Comparison of ENCODE assay signal across 8 mouse cellular contexts in genomic region chr9:120581941-120582618, GRCm38 (mm10). TPM values are rescaled to one million over a fixed set of nuclear protein-coding genes. Genes with fewer than 3 reads are reported as not detected.
A peak's percentile ranks its signal among the peaks of the same experiment; 100 is the strongest.
DNase-seq lines count a peak whose midpoint lies in the region; ATAC-seq lines count a peak whose summit lies in the region.

No protein-coding gene starts in this region.

- no peaks in the 10 kb centered on the region for H3K36me3 ChIP-seq in heart, embryonic 16.5 days (ENCODE audit: control insufficient read depth, insufficient read depth)

- peak overlapping the region; percentile 80 for H3K9ac ChIP-seq in heart, embryonic 16.5 days (ENCODE audit: low read length)

- H3K4me3 ChIP-seq in heart, embryonic 16.5 days (ENCODE audit: low read length), result peak overlapping the region; percentile 58

- 16% methylated on average over 21 of the region's 21 CpGs for WGBS in heart, embryonic 16.5 days

- H3K27me3 ChIP-seq in heart, embryonic 16.5 days (ENCODE audit: control insufficient read depth, insufficient read depth, low read length), result no peaks in the 10 kb centered on the region

- peak overlapping the region; percentile 90 for H3K4me2 ChIP-seq in heart, embryonic 16.5 days (ENCODE audit: low read depth, low read length)

- DNase-seq in urinary bladder, postnatal 36 days (ENCODE audit: low spot score in 2 of 2), result peak; percentile 37 to 58
- no peak for DNase-seq in urinary bladder, postnatal 25 days (ENCODE audit: low spot score)
- peak; percentile 75 for DNase-seq in kidney, postnatal 14 days
- DNase-seq in lung, postnatal 4 days, result peak; percentile 61 to 67
- peak; percentile 28 for DNase-seq in spleen, adult 12 weeks (ENCODE audit: low spot score)
- no peak for DNase-seq in layer of hippocampus, adult 9-11 months

- H3K27ac ChIP-seq in heart, embryonic 16.5 days (ENCODE audit: low read length), result peak overlapping the region; percentile 74

- H3K9me3 ChIP-seq in heart, embryonic 16.5 days (replicated peaks; ENCODE audit: control insufficient read depth, low read length), result no peaks in the 10 kb centered on the region

- peaks cover 9% of the 10 kb centered on the region for H3K4me1 ChIP-seq in heart, embryonic 16.5 days (ENCODE audit: control insufficient read depth, insufficient read depth, low read length)

- ATAC-seq in erythroblast, adult 5-6 weeks (replicated peaks; ENCODE audit: low FRiP score, poor library complexity, severe bottlenecking), result peak; percentile 41; the same call in 1 of the 2 replicates
- peak; percentile 73 for ATAC-seq in heart, embryonic 16.5 days (replicated peaks; ENCODE audit: extremely low read depth, insufficient read depth, low FRiP score)

RNA-seq across cellular contexts. Expression of gene Rpl14, which starts 10.8 kb away (rescaled TPM):
- 365 and 373 TPM in 2 replicates for total RNA-seq in erythroblast, adult 5-6 weeks (2015; ENCODE audit: low replicate concordance)
- total RNA-seq in erythroblast, adult 5-6 weeks (2017; ENCODE audit: low replicate concordance), result 312 and 351 TPM in 2 replicates
- 375 and 390 TPM in 2 replicates for polyA plus RNA-seq in heart, embryonic 16.5 days (2015; fragmentation: Nextera tagmentation; extraction: Ambion mirVana)

RNA-seq across cellular contexts. Expression of gene Entpd3, which starts 42.5 kb away (rescaled TPM):
- total RNA-seq in erythroblast, adult 5-6 weeks (2015; ENCODE audit: low replicate concordance), result 0.63 TPM in 1 of 2 replicates, not detected in the other
- 0.17 TPM in 1 of 2 replicates, not detected in the other for total RNA-seq in erythroblast, adult 5-6 weeks (2017; ENCODE audit: low replicate concordance)
- polyA plus RNA-seq in heart, embryonic 16.5 days (2015; fragmentation: Nextera tagmentation; extraction: Ambion mirVana), result 0.17 and 0.84 TPM in 2 replicates

Comparison
In these comparisons a context has a peak if more than half of its experiments do, and no peak if none do; other contexts are left out.
1. DNase-seq: peak in urinary bladder, postnatal 36 days (2 of 2), kidney, postnatal 14 days (single experiment), lung, postnatal 4 days (2 of 2) and spleen, adult 12 weeks (single experiment); none in urinary bladder, postnatal 25 days (single experiment) and layer of hippocampus, adult 9-11 months (single experiment).